Mouse (Mus musculus): ENCODE measurements at regions not wholly inside any gene's neighbourhood (a gene's known extent, or its start where the extent isn't known, plus 50 kb on each side); places are given as distances from the start of the nearest gene placed in this dataset.

GRCm38 (mm10) chr11:34997906-34998305, 123.1 kb upstream of the Slit3 start:
- no peak for TF ChIP-seq CTCF (IDR thresholded peaks at IDR 0.05; ENCODE audit: low read depth, low read length)
- no peak for TF ChIP-seq POLR2A (IDR thresholded peaks at IDR 0.05; ENCODE audit: extremely low read depth, insufficient read depth, low read length)
- Histone ChIP-seq H3K36me3 (ENCODE audit: control insufficient read depth, insufficient read depth, low read length) (no peaks in the 10 kb centered on the region), H3K9ac (ENCODE audit: low read depth, low read length) (no peak overlapping the region), H3K4me3 (ENCODE audit: insufficient read depth, low read depth, low read length) (no peak overlapping the region), H3K4me1 (ENCODE audit: control insufficient read depth, insufficient read depth, low read length) (peaks cover 2% of the 10 kb centered on the region), H3K27me3 (ENCODE audit: control insufficient read depth, insufficient read depth, low read length) (no peaks in the 10 kb centered on the region), H3K27ac (replicated peaks; ENCODE audit: insufficient read depth, low read depth, low read length) (no peak overlapping the region), H3K79me2 (ENCODE audit: control insufficient read depth, insufficient read depth, low read length) (no peaks in the 10 kb centered on the region)
- WGBS: 51% methylated on average over 2 of the region's 2 CpGs
- DNase-seq (ENCODE audit: extremely low read depth, low read depth, low spot score): peak; percentile 62

GRCm38 (mm10) chr11:34995515-34995914, 125.5 kb upstream of the Slit3 start:
- Histone ChIP-seq H3K4me3 (ENCODE audit: insufficient read depth, low read depth, low read length) (no peak overlapping the region), H3K36me3 (ENCODE audit: control insufficient read depth, insufficient read depth, low read length) (no peaks in the 10 kb centered on the region), H3K9ac (ENCODE audit: low read depth, low read length) (no peak overlapping the region), H3K4me1 (ENCODE audit: control insufficient read depth, insufficient read depth, low read length) (peaks cover 2% of the 10 kb centered on the region), H3K27me3 (ENCODE audit: control insufficient read depth, insufficient read depth, low read length) (no peaks in the 10 kb centered on the region), H3K79me2 (ENCODE audit: control insufficient read depth, insufficient read depth, low read length) (no peaks in the 10 kb centered on the region), H3K27ac (replicated peaks; ENCODE audit: insufficient read depth, low read depth, low read length) (no peak overlapping the region)
- peak; percentile 88 for DNase-seq (ENCODE audit: extremely low read depth, low read depth, low spot score)
- 36% methylated on average over 4 of the region's 4 CpGs for WGBS
- no peak for TF ChIP-seq CTCF (IDR thresholded peaks at IDR 0.05; ENCODE audit: low read depth, low read length)
- TF ChIP-seq POLR2A (IDR thresholded peaks at IDR 0.05; ENCODE audit: extremely low read depth, insufficient read depth, low read length): no peak

GRCm38 (mm10) chr11:34982775-34983457, 138.1 kb upstream of the Slit3 start:
- H3K27me3 ChIP-seq (ENCODE audit: control insufficient read depth, insufficient read depth, low read length): no peaks in the 10 kb centered on the region
- TF ChIP-seq POLR2A (IDR thresholded peaks at IDR 0.05; ENCODE audit: extremely low read depth, insufficient read depth, low read length) (no peak), CTCF (IDR thresholded peaks at IDR 0.05; ENCODE audit: low read depth, low read length) (no peak)
- H3K36me3 ChIP-seq (ENCODE audit: control insufficient read depth, insufficient read depth, low read length): no peaks in the 10 kb centered on the region
- no peak overlapping the region for H3K27ac ChIP-seq (replicated peaks; ENCODE audit: insufficient read depth, low read depth, low read length)
- no peak for DNase-seq (ENCODE audit: extremely low read depth, low read depth, low spot score)
- WGBS: 80% methylated on average over 5 of the region's 5 CpGs
- H3K9ac ChIP-seq (ENCODE audit: low read depth, low read length): no peak overlapping the region
- H3K79me2 ChIP-seq (ENCODE audit: control insufficient read depth, insufficient read depth, low read length): no peaks in the 10 kb centered on the region
- H3K4me1 ChIP-seq (ENCODE audit: control insufficient read depth, insufficient read depth, low read length): no peaks in the 10 kb centered on the region
- H3K4me3 ChIP-seq (ENCODE audit: insufficient read depth, low read depth, low read length): no peak overlapping the region

- 96% methylated on average over 1 of the region's 1 CpGs for WGBS
- Histone ChIP-seq H3K79me2 (ENCODE audit: control insufficient read depth, insufficient read depth, low read length) (no peaks in the 10 kb centered on the region), H3K4me3 (ENCODE audit: insufficient read depth, low read depth, low read length) (no peak overlapping the region), H3K9ac (ENCODE audit: low read depth, low read length) (no peak overlapping the region), H3K4me1 (ENCODE audit: control insufficient read depth, insufficient read depth, low read length) (no peaks in the 10 kb centered on the region), H3K27me3 (ENCODE audit: control insufficient read depth, insufficient read depth, low read length) (no peaks in the 10 kb centered on the region), H3K27ac (replicated peaks; ENCODE audit: insufficient read depth, low read depth, low read length) (no peak overlapping the region), H3K36me3 (ENCODE audit: control insufficient read depth, insufficient read depth, low read length) (no peaks in the 10 kb centered on the region)
- no peak for DNase-seq (ENCODE audit: extremely low read depth, low read depth, low spot score)
- TF ChIP-seq CTCF (IDR thresholded peaks at IDR 0.05; ENCODE audit: low read depth, low read length) (no peak), POLR2A (IDR thresholded peaks at IDR 0.05; ENCODE audit: extremely low read depth, insufficient read depth, low read length) (no peak)
These were observed 140.8 kb upstream of the Slit3 start for GRCm38 (mm10) chr11:34980210-34980609.

- TF ChIP-seq POLR2A (IDR thresholded peaks at IDR 0.05; ENCODE audit: extremely low read depth, insufficient read depth, low read length): no peak
- no peak for TF ChIP-seq CTCF (IDR thresholded peaks at IDR 0.05; ENCODE audit: low read depth, low read length)
- WGBS: 81% methylated on average over 7 of the region's 7 CpGs
- no peaks in the 10 kb centered on the region for H3K79me2 ChIP-seq (ENCODE audit: control insufficient read depth, insufficient read depth, low read length)
- DNase-seq (ENCODE audit: extremely low read depth, low read depth, low spot score): no peak
- H3K4me3 ChIP-seq (ENCODE audit: insufficient read depth, low read depth, low read length): no peak overlapping the region
- H3K36me3 ChIP-seq (ENCODE audit: control insufficient read depth, insufficient read depth, low read length): no peaks in the 10 kb centered on the region
- H3K27me3 ChIP-seq (ENCODE audit: control insufficient read depth, insufficient read depth, low read length): no peaks in the 10 kb centered on the region
- peaks cover 4% of the 10 kb centered on the region for H3K4me1 ChIP-seq (ENCODE audit: control insufficient read depth, insufficient read depth, low read length)
- no peak overlapping the region for H3K9ac ChIP-seq (ENCODE audit: low read depth, low read length)
- no peak overlapping the region for H3K27ac ChIP-seq (replicated peaks; ENCODE audit: insufficient read depth, low read depth, low read length)
These were observed 143.2 kb upstream of the Slit3 start for GRCm38 (mm10) chr11:34977861-34978260.

- H3K27ac ChIP-seq (replicated peaks; ENCODE audit: insufficient read depth, low read depth, low read length): no peak overlapping the region
- no peak overlapping the region for H3K9ac ChIP-seq (ENCODE audit: low read depth, low read length)
- no peaks in the 10 kb centered on the region for H3K36me3 ChIP-seq (ENCODE audit: control insufficient read depth, insufficient read depth, low read length)
- DNase-seq (ENCODE audit: extremely low read depth, low read depth, low spot score): no peak
- H3K27me3 ChIP-seq (ENCODE audit: control insufficient read depth, insufficient read depth, low read length): no peaks in the 10 kb centered on the region
- no peak for TF ChIP-seq POLR2A (IDR thresholded peaks at IDR 0.05; ENCODE audit: extremely low read depth, insufficient read depth, low read length)
- no peak for TF ChIP-seq CTCF (IDR thresholded peaks at IDR 0.05; ENCODE audit: low read depth, low read length)
- no peaks in the 10 kb centered on the region for H3K79me2 ChIP-seq (ENCODE audit: control insufficient read depth, insufficient read depth, low read length)
- H3K4me3 ChIP-seq (ENCODE audit: insufficient read depth, low read depth, low read length): no peak overlapping the region
- WGBS: 73% methylated on average over 8 of the region's 8 CpGs
- peaks cover 4% of the 10 kb centered on the region for H3K4me1 ChIP-seq (ENCODE audit: control insufficient read depth, insufficient read depth, low read length)
These were observed 142.4 kb upstream of the Spdl1 start for GRCm38 (mm10) chr11:34975771-34976302.
